Mouse (Mus musculus) gastrocnemius, postnatal 10 days (tissue): Measurements from ENCODE around the gene Etnk2. TPM values are rescaled to one million over a fixed set of nuclear protein-coding genes. Genes with fewer than 3 reads are reported as not detected.

Experiments
- DNase-seq: peaks from one replicate; pipeline ENCODE4 v3.0.0; 2021; ENCODE audit warnings: mixed read lengths
- total RNA-seq, 2 experiments: library from RNA; stranded (reverse); gene quantifications; 2 replicates each; pipeline ENCODE4 v1.2.3; 2021

The Etnk2 gene
- total RNA-seq, 2 experiments from 2014 or later = 0.19 to 0.47 TPM

DNA sequence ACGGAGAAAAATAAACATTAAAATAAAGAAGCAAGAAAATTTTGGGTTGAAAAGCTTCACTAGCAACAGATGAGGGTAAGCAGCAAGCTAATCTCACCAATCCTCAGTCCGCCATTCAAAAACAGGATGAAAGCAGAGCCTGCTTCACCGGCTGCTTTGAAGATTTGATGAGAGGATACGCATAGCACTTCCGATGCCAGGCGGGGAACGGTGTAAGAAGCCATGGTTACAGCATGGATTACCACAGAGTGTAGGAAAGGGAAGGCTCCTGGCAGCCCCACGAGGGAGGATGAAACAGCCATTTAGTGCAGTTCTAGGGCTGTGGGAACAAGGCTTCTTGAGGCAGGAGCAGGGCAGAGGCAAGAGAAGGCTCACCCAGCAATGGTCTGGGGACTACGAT lies 11.6 kb upstream of the Etnk2 start:
- DNase-seq = no peak

DNA sequence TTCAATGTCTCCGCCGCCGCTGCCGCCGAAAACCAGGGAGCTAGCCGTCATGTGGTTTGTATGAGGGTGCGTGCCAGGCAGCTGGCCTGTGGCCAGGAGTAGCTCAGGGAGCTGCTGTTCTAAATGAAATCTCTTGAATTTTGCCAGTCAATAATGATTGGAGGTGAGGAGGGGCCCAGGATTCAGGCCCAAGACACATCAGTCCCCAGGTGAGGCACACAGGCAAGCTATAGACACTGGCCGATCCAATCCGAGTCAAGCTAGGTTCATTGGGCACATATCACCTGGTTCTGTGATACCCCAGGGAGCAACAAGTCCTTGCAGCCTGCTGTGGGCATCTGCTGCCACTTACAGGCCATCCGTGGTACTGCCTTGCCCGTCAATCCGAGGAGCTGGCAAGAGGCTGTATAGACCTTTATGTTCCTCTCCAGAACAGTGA lies 10.0 kb upstream of the Etnk2 start:
- DNase-seq = peak; percentile 62

DNA sequence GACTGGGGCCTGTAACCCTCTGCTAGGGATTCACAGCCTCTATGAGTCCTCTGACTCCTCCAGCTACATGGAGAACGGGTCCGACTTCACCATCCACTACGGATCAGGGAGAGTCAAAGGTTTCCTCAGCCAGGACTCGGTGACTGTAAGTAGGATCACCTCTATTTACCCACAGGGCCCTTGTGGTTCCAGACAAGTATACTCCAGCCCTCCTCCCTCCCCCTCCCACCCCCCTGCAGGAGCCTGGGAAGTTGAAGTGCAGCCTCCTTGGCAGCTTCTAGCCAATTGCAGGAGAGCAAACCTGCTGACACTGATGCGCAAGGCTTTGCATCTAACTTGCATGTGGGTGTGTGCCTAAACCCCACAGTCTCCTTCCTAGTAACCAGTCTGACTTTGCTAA lies 7.9 kb upstream of the Etnk2 start:
- DNase-seq = no peak

DNA sequence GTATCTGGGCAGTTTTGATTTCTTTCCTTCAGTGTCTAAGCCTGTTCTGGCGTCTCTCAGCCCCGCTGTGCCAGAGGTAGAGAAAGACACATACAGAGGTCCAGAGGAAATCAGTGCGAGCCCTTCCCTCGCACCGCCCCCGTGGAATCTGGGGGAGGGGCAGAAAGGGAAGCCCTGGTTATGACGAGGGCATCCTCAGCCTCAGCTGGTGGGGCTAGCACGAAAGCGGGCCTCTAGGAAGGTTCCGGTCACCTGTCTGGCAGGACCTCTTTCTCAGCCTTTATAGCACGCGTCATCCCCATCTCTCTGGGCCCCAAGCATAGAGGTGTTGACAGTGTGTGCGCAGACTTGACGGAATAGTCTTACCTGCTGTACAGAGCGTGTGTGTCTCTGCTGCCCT lies 7.5 kb upstream of the Etnk2 start:
- DNase-seq = no peak

DNA sequence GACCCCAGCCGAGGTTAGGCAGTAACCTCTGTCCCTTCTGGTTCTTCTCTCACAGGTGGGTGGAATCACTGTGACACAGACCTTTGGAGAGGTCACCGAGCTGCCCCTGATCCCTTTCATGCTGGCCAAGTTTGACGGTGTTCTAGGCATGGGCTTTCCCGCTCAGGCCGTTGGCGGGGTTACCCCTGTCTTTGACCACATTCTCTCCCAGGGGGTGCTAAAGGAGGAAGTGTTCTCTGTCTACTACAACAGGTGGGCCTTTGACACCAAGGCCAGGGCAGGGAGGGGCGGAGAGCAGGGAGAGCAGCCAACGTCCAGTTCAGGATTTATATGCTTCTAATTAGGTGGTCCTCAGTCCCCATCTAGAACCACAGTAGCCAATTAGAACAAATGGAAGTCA lies 7.0 kb upstream of the Etnk2 start:
- DNase-seq = no peak

DNA sequence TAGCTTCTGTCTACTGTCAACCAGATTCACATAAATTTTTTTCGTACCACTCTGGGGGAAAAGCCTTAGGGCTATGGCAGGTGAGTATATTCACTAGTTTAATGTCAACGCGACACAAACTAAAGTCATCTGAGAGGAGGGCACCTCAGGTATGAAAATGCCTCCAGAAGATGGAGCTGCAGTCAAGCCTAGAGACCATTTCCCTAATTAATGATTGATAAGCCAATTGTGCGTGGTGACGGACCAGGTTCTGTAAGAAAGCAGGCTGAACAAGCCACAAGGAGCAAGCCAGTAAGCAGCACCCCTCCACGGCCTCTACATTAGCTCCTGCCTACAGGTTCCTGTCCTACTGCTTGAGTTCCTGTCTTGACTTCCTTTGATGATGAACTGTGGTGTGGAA lies 2.4 kb upstream of the Etnk2 start:
- DNase-seq = no peak

DNA sequence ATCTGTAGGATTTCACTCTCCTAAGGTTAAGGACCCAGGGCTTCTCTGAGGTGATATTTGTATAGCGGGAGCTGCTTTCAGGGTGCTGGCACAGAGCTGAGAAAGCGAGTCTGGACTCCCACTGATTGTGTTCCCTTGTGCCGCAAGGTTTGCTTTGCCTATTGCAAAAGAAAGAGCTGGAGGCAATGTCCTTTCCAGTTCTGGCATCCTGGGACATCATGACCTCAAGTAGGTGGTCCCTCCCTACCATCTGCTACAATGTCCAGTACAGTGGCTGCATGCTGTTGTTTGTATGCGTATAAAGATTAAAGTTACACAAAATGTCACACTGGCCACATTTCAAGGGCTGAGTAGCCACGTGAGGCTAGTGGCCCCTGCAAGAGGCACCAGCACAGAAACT lies 1.3 kb upstream of the Etnk2 start:
- no peak for DNase-seq

DNA sequence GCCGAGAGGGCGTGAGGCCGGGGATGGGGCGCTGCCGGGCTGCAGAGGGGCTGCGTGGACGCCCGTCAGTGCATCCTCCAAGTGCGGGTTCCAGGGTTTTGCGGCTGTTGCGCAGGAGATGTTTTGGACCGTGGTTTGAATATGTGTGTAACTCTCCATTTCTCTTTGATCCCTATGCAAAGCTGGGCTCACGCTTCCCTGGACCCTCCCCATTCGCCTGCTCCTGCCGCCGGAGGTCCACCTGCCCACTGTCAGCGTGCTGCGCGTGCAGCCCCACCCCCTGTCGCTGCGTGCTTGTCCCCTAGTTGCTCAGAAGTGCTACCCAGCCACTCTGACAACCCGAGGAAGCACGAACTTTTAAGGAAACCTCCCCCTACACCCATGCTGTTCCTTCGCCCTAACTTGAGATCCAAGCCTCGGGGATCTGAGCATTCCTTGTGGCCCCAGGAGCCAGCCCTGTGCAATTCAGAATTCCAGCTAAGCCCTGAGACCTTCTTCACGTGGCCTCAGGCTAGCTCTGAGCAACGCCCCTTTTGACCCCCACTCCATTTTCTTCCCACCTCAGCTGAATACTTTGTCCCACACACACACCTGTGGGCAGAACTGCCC lies 754 bp downstream of the Etnk2 start:
- no peak for DNase-seq

DNA sequence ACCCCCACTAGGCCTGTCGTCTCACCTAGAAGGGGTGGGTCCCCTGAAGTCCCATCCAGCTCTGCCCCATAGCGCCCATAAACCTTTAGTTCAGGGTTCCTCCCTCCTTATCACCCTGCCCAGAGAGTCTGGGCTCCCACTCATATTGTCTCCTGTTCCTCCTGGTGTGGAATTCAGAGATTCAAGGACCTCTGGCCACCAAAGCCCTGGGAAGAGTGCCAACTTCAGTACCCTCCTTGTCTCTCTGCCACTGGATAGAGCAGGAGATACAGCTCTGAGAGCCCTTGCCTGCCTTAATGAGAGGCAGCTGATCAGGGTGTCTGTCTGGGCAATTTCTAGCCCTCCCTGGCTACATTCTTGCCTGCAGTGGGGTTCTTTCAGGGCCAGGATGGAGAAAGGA lies 1.5 kb downstream of the Etnk2 start:
- DNase-seq = no peak

DNA sequence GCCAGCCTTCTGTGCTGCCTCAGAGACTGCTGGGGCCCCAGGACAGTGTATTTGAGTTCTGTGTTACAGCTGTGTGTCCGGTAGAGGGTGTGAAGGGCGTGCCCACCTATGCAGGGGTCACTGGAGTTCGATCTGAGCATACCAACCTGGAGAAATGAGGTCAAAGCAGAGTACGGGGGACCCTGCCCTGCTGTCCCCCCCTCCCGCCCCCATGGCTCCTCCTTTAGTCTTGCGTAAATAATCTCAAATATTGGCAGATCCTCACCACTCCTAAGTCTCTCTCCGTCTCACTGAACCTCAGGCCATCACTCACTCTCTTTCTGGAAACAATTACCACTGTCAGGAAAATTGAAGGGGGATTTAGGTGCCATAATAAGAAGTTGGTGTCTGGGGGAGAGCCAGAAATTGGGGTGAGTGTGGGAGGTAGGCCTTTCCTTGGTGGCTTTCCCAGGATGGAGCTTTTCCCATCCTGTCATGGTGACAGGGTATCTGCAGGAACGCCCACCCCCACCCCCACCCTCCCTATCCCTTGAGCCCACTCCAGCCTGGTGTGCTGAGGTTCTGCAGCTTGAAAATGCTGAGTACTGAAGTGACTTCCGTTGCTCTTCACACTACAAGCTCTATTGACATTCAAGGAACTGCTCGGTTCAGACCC lies 3.7 kb downstream of the Etnk2 start:
- DNase-seq = no peak

DNA sequence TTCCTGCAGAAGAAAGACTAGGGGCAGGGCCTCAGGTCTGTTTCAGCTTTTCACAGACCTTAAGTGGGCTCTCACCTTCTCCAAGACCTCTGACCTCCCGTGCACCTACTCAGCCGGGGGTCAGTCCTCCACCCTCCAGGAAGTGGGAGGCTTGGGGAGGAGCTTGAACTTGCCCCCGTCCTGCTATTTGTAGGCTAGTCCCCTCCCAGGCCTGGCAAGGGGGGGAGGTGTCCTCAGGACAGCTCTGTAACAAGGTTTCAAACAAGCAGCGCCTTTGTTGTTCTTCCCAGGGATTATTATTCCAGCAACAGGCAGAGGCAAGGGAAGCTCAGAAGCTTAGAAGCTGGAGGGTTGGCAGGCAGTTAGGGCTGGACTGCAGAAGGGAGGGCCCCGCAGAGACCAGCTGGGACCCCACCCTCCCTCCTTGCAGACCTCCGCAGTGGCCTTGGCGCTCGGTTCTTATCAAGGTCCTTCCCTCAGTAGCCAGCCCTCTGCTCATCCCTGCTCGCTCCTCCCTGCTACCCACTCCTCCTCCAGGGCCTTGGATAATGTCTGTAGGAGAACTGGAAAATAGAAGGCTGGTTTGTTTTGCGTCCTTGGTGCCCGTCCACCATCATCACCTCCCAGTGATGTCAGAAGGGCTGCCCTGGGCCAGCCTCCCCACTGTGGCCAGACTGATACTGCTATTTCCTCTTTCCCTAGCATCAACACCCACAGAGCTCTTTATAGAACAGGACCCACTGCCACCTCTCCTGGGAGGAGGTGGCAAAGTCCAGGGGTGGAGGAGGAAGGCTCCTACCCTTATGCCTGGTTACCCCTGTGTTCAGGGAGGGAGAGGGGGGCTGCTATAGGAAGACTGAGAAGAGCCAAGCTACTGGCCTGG lies 4.5 kb downstream of the Etnk2 start:
- no peak for DNase-seq

DNA sequence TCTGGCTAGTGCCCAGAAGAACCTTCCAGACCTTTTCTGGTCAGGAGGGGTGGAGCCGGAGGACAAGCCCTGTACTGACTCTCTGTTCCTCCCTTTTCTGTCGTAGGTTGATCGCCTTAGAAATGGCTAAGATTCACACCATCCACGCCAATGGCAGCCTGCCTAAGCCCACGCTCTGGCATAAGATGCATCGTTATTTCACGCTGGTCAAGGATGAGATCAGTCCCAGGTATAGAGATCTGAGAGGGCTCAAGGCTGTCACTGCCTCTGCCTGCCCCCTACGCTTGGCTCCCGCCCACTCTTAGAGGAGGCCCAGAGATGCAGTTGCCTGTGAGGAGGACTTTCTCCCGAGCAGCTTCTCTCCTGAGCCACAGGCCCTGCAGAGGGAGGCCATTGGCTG lies 5.3 kb downstream of the Etnk2 start:
- DNase-seq = no peak

DNA sequence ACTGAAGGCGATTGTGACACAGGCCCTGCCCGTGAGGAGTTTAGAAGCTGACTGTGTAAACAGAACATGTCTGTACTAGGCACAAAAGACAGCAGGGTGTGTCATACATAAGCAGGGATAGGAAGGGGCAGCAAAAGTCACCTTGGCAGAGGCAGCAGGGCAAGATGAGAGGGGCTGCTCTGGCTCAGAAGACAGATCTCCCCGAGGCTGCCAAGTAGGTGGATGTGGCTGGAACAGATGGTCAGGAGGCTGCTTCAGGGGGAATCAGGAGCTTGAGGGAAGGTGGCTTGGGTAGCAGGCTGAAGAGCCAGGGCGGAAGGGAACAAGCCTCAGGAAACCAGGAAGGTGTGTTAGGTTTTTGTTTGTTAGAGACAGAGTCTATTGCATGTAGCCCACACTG lies 7.0 kb downstream of the Etnk2 start:
- DNase-seq = no peak

DNA sequence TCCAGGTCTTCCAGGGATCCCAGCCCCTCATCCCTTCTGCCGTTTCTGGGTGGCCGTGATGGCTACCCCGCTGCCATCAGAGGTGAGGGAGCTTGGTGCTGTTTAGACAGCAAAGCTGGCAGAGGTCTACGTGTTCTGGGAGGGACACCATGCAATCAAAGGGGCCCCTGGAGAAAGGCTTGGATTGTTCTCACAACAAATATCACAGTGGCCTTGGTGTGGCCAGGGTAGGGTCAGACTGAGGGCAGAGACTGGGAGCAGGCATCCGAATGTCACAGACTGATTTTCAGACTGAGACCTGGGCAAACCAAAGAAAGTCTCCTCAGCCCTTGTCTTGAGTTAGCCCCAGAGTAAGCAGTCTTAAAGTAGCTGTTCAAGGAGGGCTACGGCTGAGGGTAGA lies 8.1 kb downstream of the Etnk2 start:
- DNase-seq = no peak

DNA sequence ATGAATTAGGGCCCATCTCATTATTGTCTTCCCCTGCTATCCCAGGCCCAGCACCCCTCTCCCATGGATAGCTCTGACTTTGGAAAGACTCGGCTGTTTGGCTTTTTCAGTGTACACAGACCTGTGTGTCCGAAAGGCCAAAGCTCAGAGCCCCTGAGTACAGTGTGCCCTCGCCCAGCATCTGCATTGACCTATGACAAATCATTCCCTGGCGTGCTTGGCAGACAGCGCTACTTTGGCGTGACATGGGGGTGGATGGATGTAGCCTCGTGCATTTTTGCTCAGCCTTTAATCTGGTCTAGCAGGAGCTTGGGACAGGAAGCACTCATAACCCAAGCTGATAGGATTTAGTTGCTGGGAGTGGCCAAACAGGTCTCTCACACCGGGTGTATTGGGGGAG lies 8.7 kb downstream of the Etnk2 start:
- DNase-seq = no peak

DNA sequence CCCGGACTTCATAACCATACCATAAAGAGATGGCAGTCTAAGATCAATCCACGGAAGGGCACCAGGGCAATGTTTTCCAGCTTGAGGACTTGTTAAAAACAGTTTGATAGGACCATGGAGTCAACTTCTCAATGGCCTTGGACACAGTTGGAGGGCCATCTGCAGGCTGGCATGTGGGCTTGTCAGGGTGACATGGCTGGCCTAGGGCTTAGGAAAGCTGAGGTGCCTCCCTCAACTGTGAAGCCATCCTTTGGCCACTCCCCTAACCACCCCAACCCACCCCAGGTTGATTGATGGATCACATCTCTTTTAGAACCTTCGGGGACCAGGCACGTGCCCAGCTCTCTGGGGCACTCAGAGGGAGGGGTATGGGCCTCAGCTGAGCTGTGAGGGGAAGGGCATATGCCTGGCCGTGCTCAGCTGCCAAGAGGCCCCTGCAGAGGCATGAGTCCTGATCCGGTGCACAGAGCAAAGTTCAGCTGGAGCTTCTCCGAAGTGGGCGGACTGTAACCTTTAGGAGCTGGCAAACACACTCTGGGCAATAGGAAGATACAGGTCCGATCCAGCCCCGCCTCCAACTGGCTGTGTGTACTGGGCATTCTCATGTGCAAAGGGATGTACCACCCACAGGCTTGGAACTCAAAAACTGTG lies 12.4 kb downstream of the Etnk2 start:
- DNase-seq = no peak

DNA sequence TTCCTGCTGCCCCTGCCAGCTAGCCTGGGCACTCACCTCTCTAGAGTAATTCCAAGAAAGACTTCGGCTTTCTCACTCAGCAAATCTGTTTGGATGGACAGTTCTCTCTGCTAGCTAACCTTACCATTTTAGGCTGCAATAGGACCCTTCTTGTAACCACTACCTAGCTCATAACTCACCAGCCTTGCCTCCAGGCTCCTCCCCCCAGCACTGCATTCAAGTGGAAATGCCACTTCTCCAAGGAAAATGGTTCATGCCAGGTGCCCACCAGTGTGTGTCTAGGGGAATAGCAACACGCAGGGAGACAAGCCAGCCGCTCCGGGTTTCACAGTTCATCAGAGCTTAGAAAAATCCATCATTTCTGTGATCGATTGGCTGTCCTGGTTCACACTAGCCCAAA lies 14.2 kb downstream of the Etnk2 start:
- DNase-seq = no peak

DNA sequence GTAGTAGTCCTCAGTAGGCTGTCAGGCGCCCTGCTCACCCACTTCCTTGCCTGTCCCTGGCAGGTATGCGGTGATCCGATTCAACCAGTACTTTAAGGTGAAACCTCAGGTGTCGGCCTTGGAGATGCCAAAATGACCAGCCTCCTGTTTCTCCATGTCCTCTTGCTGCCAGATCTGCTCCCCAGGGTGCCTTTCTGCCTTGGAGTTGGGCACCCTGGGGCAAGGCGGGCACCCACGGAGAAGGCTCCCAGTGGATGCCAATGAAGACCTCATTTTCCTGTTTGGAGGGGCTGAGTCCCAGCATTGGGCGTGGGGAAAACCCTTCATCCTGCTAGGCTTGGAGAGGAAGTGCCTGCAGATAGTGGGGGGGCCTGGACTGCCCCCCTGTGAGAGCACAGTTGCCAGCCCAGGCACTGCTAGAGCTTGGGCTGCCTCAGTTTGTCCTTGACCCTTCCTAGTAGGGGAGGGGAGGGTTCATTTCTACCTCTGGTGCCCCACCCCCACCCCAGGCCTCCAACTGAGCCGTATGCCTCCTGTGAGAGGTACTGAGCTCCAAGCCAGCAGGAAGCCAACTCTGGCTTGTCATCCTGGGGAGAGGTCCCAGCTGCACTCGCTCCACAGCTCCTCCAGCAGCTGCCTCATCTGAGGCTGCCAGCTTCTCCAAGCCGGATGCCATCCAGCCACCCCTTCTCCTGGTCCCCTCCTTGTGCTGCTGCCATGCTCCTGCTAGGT lies 16.0 kb downstream of the Etnk2 start:
- DNase-seq = no peak

DNA sequence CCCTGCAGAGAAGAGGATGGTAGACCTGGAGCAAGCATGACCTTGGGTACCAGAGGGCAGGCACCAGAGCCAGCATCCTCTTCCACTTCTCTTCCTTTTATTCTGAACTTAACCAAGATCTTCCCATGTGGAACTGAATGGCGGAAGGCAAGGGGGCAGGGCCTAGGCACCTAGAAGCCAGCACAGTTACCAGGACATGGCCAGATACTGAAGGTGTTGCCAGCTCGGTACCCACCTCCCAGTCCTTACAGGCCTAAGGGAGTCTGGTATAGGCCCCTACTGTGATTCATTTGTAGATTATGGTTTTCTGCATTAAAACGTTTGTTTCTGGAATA lies 16.6 kb downstream of the Etnk2 start:
- no peak for DNase-seq

DNA sequence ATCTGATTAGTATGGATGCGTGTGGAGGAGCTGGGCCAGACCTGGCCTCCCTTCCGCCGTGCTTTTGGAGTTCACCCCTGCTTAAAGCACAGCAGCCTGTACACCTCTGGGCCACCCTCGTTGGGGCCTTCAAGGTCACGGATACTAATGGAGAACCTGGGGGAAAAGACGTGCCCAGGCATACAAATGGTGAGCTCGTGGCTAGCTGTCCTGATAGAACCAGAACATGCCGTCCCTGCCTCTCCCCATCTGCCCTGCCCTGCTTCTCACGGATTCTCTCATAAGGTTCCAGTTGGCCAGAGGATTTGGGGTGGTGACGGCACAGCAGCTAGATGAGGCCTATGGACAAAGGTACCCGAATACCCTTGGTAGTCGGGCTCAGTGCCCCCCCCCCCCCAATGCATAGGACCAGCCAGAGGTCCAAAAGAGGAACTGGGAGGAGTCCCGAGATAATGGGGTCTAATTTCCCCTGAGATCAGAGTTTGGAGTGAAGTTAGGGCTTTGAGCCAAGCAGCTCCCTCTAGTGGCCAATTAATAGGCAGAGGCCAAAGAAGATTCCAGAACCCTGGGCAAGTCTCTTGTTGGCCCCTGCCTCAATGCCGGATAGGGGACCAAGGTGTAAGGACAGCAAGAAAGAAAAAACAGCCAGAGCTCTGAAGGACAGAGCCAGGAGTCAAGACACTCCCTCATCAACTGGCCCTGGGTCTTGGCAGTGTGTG lies 17.1 kb downstream of the Etnk2 start:
- peak; percentile 49 for DNase-seq

DNA sequence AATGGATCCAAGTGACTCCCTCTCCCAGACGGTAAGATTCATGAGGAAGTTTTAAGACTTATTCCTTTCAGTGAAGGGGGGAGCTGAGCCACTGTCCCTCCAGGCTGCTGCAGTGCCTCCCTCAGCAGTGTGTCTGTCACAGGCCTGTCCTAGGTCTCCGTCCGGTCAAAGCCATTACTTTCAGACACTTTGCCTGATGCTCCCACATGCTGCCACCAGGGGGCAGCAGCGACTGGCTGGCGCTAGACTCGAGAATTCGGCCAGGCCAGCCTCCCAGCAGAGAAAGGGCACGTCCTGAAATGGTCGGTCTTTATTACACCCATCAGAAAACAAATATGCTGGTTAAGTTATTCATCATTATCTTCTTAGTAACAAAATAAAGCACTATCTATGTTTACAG lies 18.6 kb downstream of the Etnk2 start:
- peak; percentile 63 for DNase-seq
